Mouse (Mus musculus) left cerebral cortex, adult 11 months (tissue): ENCODE results near the gene Akap13.

Experiments
- DNase-seq: peaks from one replicate; pipeline ENCODE4 v3.0.0; 2022; ENCODE audit warnings: low spot score

The Akap13 gene

GRCm38 (mm10) chr7:75516716-75517619 is 61.6 kb downstream of the Akap13 start:
- DNase-seq, result no peak

GRCm38 (mm10) chr7:75520531-75520930 is 65.2 kb downstream of the Akap13 start:
- no peak for DNase-seq

GRCm38 (mm10) chr7:75521199-75521598 is 65.9 kb downstream of the Akap13 start:
- no peak for DNase-seq

GRCm38 (mm10) chr7:75522226-75522625 is 66.9 kb downstream of the Akap13 start:
- DNase-seq, result no peak

- no peak for DNase-seq
These were observed 69.6 kb downstream of the Akap13 start for GRCm38 (mm10) chr7:75524789-75525569.

- no peak for DNase-seq
These were observed 70.5 kb downstream of the Akap13 start for GRCm38 (mm10) chr7:75525716-75526401.

- no peak for DNase-seq
These were observed 73.4 kb downstream of the Akap13 start for GRCm38 (mm10) chr7:75528751-75529150.

- no peak for DNase-seq
These were observed 74.6 kb downstream of the Akap13 start for GRCm38 (mm10) chr7:75529857-75530437.

GRCm38 (mm10) chr7:75530642-75531041 is 75.3 kb downstream of the Akap13 start:
- no peak for DNase-seq

GRCm38 (mm10) chr7:75533079-75533478 is 77.7 kb downstream of the Akap13 start:
- no peak for DNase-seq

GRCm38 (mm10) chr7:75536298-75536697 is 81.0 kb downstream of the Akap13 start:
- DNase-seq, result no peak

GRCm38 (mm10) chr7:75537567-75537966 is 82.2 kb downstream of the Akap13 start:
- DNase-seq, result no peak

GRCm38 (mm10) chr7:75538513-75538912 is 83.2 kb downstream of the Akap13 start:
- no peak for DNase-seq

GRCm38 (mm10) chr7:75539168-75539567 is 83.8 kb downstream of the Akap13 start:
- no peak for DNase-seq

- no peak for DNase-seq
These were observed 94.5 kb downstream of the Akap13 start for GRCm38 (mm10) chr7:75549856-75550255.

- no peak for DNase-seq
These were observed 95.5 kb downstream of the Akap13 start for GRCm38 (mm10) chr7:75550791-75551336.

- no peak for DNase-seq
These were observed 97.8 kb downstream of the Akap13 start for GRCm38 (mm10) chr7:75553002-75553666.

- DNase-seq, result no peak
These were observed 98.3 kb downstream of the Akap13 start for GRCm38 (mm10) chr7:75553667-75554045.

GRCm38 (mm10) chr7:75554065-75554464 is 98.7 kb downstream of the Akap13 start:
- no peak for DNase-seq

GRCm38 (mm10) chr7:75555940-75556339 is 100.6 kb downstream of the Akap13 start:
- no peak for DNase-seq

GRCm38 (mm10) chr7:75558225-75558624 is 102.9 kb downstream of the Akap13 start:
- DNase-seq, result no peak
